Mouse (Mus musculus) megakaryocyte, embryonic 14.5 days (primary cell): Measurements from ENCODE around the gene Rsph1. TPM values are rescaled to one million over a fixed set of nuclear protein-coding genes. Genes with fewer than 3 reads are reported as not detected.

Experiments used
- H3K27me3 ChIP-seq: replicated peaks from 2 replicates; pipeline ENCODE3; 2012; ENCODE audit warnings: inconsistent platforms
- H3K36me3 ChIP-seq: replicated peaks from 2 replicates; pipeline ENCODE3; 2012; ENCODE audit warnings: low read length, inconsistent platforms, mixed read lengths
- H3K4me1 ChIP-seq: 2 replicates; pipeline ENCODE4 v1.6.1; 2012; ENCODE audit warnings: inconsistent platforms
- H3K4me3 ChIP-seq: replicated peaks from 2 replicates; pipeline ENCODE3; 2012; ENCODE audit warnings: moderate library complexity, mild to moderate bottlenecking, inconsistent platforms
- H3K9me3 ChIP-seq: 2 replicates; pipeline ENCODE4 v1.6.1; 2012; ENCODE audit warnings: inconsistent platforms
- FLI1 ChIP-seq: IDR thresholded peaks from 2 replicates; pipeline ENCODE4 v1.6.1; 2012; ENCODE audit warnings: low read length, inconsistent platforms, mixed read lengths
- GATA1 ChIP-seq: IDR thresholded peaks from 3 replicates; pipeline ENCODE4 v1.6.1; 2012; ENCODE audit warnings: mixed read lengths, low read length, inconsistent platforms, borderline replicate concordance
- polyA plus RNA-seq: library from polyadenylated mRNA; stranded (reverse); fragments of >175 nt; gene quantifications from 2 replicates; pipeline ENCODE4 v1.2.3, GENCODE M21; 2012; ENCODE audit warnings: low replicate concordance; ENCODE audit not compliant: insufficient read depth

Gene Rsph1
- polyA plus RNA-seq, 1 experiment: 0.12 TPM

- peaks cover 78% of the 10 kb centered on the region for H3K36me3 ChIP-seq
- H3K27me3 ChIP-seq: no peaks in the 10 kb centered on the region
- H3K4me1 ChIP-seq: no peaks in the 10 kb centered on the region
- no peak overlapping the region for H3K4me3 ChIP-seq
- no peaks in the 10 kb centered on the region for H3K9me3 ChIP-seq
- TF ChIP-seq GATA1: no peak
Observed at GRCm38 (mm10) chr17:31316998-31317397, 39.8 kb upstream of the Rsph1 start.

GRCm38 (mm10) chr17:31315993-31316392 lies 38.8 kb upstream of the Rsph1 start:
- TF ChIP-seq FLI1 (no peak), GATA1 (no peak)
- Histone ChIP-seq H3K4me3 (no peak overlapping the region), H3K36me3 (peaks cover 72% of the 10 kb centered on the region), H3K27me3 (no peaks in the 10 kb centered on the region), H3K9me3 (no peaks in the 10 kb centered on the region), H3K4me1 (no peaks in the 10 kb centered on the region; the same call in 1 of the 2 replicates)

- no peak for TF ChIP-seq FLI1
- TF ChIP-seq GATA1: no peak
- Histone ChIP-seq H3K4me3 (no peak overlapping the region), H3K27me3 (no peaks in the 10 kb centered on the region), H3K9me3 (no peaks in the 10 kb centered on the region), H3K36me3 (peaks cover 71% of the 10 kb centered on the region), H3K4me1 (no peaks in the 10 kb centered on the region; the same call in 1 of the 2 replicates)
Observed at GRCm38 (mm10) chr17:31315046-31315792, 38.0 kb upstream of the Rsph1 start.

GRCm38 (mm10) chr17:31312648-31313047 lies 35.5 kb upstream of the Rsph1 start:
- Histone ChIP-seq H3K27me3 (no peaks in the 10 kb centered on the region), H3K4me1 (no peaks in the 10 kb centered on the region; the same call in 1 of the 2 replicates), H3K4me3 (no peak overlapping the region), H3K9me3 (no peaks in the 10 kb centered on the region), H3K36me3 (peaks cover 75% of the 10 kb centered on the region)
- TF ChIP-seq FLI1: no peak

GRCm38 (mm10) chr17:31311047-31311446 lies 33.9 kb upstream of the Rsph1 start:
- Histone ChIP-seq H3K4me3 (no peak overlapping the region), H3K27me3 (no peaks in the 10 kb centered on the region), H3K4me1 (peaks cover 4% of the 10 kb centered on the region), H3K36me3 (peaks cover 65% of the 10 kb centered on the region), H3K9me3 (no peaks in the 10 kb centered on the region)
- no peak for TF ChIP-seq GATA1
- TF ChIP-seq FLI1: no peak

GRCm38 (mm10) chr17:31309281-31309793 lies 32.2 kb upstream of the Rsph1 start:
- Histone ChIP-seq H3K36me3 (peaks cover 55% of the 10 kb centered on the region), H3K4me3 (no peak overlapping the region), H3K27me3 (no peaks in the 10 kb centered on the region), H3K9me3 (no peaks in the 10 kb centered on the region), H3K4me1 (peaks cover 21% of the 10 kb centered on the region)
- TF ChIP-seq GATA1 (no peak), FLI1 (no peak)

- no peak for TF ChIP-seq GATA1
- TF ChIP-seq FLI1: no peak
- peaks cover 29% of the 10 kb centered on the region for H3K4me1 ChIP-seq
- no peak overlapping the region for H3K4me3 ChIP-seq
- H3K9me3 ChIP-seq: no peaks in the 10 kb centered on the region
- peaks cover 60% of the 10 kb centered on the region for H3K36me3 ChIP-seq
- no peaks in the 10 kb centered on the region for H3K27me3 ChIP-seq
Observed at GRCm38 (mm10) chr17:31308291-31308816, 31.2 kb upstream of the Rsph1 start.

GRCm38 (mm10) chr17:31307756-31308155 lies 30.6 kb upstream of the Rsph1 start:
- no peak for TF ChIP-seq FLI1
- TF ChIP-seq GATA1: no peak
- Histone ChIP-seq H3K27me3 (no peaks in the 10 kb centered on the region), H3K4me1 (peaks cover 35% of the 10 kb centered on the region), H3K36me3 (peaks cover 64% of the 10 kb centered on the region), H3K9me3 (no peaks in the 10 kb centered on the region), H3K4me3 (no peak overlapping the region)

GRCm38 (mm10) chr17:31305776-31306120 lies 28.6 kb upstream of the Rsph1 start:
- no peaks in the 10 kb centered on the region for H3K27me3 ChIP-seq
- H3K9me3 ChIP-seq: no peaks in the 10 kb centered on the region
- H3K36me3 ChIP-seq: peaks cover 66% of the 10 kb centered on the region
- TF ChIP-seq FLI1: no peak
- no peak for TF ChIP-seq GATA1
- H3K4me3 ChIP-seq: peak overlapping the region; percentile 26
- H3K4me1 ChIP-seq: peaks cover 40% of the 10 kb centered on the region
